Mouse (Mus musculus): ENCODE measurements around the gene Lkaaear1. TPM values are rescaled to one million over a fixed set of nuclear protein-coding genes. Genes with fewer than 3 reads are reported as not detected.

The Lkaaear1 gene
- polyA plus RNA-seq, 2 experiments from 2014 or later: not detected

DNA sequence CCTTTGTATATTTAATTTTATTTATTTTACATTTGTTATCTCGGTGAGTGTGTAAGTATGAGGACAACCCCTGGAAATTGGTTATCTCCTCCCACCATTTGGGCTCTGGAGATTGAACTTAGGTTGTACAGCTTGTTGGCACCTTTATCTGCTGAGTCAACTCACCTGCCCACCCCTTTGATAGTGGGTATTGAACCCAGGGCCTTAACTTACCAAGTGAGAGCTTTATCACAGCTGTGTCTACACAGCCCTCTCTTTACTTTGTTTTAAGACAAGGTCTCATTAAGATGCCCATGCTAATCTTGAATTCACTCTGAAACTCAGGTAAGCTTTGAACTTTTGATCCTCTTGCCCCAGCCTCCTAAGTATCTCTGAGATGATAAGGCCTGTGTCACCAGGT lies 16.3 kb downstream of the Lkaaear1 start:
- no peak for ATAC-seq

DNA sequence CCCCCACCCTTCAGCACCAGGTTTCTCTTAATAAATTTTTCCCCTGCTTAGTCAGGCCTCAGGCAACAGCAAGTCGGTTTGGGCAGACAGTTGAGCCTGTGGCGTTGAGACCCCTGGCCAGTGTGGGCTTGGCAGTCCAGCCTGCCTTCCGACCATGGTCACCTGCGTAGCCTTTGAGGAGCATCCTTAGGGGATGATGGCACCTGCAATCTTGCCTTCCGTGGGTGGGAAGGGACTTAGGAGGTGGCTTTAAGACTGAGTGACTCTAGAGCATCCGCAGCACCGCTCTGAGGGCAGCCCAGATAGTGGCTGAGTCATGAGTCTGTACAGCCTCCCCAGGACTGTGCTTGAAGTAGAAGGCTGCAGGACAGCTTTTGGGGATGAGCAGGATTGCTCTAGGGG lies 17.5 kb downstream of the Lkaaear1 start:
- peak; percentile 58 for ATAC-seq

DNA sequence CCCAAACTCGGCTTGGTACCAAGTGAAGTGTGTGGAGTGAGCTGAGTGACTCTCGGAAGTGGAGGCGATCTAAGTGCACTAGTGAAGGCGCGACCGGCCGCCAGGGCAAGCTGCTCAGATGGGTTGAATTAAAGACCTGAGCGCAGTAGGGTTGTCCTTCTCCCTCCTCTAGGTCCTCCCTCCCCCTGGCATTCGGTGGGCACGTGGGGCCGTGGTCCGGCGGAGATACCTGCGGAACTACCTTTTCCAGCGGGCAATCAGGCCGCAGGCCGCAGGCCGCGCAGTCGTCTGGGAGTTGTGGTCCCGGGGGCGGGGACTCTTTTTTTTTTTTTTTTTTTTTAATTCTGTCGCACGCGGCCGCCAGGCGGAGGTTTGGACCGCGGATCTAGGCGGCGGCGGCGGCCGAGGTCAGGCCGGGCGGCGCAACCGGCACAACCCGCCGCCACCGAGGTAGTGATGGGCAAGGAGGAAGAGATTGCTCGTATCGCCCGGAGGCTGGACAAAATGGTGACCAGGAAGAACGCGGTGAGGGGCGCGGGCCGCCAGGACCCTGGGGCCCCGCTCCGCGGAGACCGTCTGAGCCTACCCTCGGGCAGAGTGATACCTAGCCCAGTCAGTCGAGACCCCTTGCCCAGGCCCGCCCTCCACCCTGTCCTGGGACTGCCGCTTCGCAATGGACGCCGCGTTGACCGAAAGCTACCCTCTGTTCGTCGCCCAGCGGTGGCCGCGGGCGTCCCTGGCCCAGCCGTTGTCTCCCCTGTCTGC lies 18.1 kb downstream of the Lkaaear1 start, which contains the start of gene Tcea2:
TSS of gene Tcea2 (plus strand) at position 360 of the 765 bp plus-strand sequence.
- ATAC-seq: peak; percentile 57

DNA sequence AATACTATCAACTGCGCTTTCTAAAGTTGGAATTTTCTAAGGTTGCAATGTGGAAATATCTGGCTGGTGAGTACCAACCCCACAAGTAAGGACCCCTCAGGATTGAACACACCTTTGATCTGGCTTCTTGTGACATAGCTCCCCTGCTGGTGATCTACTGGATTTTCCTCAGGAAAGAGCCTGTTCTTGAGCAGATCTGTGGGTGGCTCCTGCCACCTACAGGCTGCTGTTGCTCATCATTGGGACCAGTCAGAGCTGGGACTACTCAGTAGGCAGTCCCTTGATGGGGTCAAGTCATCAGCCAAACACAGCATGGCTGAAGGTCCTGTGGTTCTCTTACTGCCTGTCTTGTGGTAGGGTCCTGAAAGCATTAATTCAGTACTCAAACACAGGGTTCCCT lies 19.5 kb downstream of the Lkaaear1 start:
- ATAC-seq: peak; percentile 74

DNA sequence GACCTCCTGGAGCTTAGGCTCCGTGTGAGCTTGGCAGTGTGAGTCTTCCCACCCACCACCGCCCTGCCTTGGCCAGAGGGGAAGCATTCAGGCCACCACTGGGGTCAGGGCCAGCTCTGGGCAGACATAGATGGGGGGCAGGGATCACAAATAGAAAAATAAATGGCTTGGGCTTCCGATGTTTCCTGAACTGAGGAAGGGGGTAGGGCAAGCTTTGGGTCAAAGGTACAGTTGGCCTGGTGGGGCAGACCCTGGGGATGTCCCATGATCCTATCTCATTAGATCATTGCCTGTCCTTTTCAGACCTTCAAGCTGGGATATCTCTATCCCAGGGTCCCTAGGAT lies 20.5 kb downstream of the Lkaaear1 start:
- ATAC-seq: no peak

DNA sequence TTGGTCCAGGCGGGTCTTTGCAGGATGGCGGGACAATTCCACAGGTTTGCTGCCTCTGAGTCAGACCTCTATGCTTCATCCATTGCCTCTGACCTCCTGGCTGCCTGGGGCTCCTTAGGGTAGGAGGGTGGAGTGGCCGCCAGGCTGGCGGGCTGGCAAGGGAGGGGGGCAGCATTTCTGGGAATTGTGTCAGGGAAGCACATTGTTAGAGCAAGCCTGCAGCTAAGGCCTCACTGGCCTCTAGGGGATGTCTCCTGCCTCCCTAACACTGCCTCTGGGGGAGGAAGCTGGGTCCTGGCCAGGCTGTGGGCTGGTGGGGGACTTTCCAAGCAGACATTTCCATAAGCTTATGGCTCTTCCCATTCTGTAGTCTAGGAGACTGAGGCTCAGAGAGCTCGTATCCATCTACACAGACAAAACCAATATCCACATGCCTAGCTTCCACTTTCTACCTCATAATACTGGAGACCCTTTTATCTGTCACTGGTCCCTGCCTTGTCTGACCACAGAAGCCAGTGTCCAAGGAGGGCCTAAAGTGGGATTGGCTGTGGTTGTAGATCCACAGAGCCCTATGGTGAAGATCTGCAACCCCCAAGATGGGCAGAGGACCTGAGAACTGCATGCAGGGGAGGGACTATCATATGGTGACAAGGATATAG lies 21.0 kb downstream of the Lkaaear1 start:
- ATAC-seq: no peak

DNA sequence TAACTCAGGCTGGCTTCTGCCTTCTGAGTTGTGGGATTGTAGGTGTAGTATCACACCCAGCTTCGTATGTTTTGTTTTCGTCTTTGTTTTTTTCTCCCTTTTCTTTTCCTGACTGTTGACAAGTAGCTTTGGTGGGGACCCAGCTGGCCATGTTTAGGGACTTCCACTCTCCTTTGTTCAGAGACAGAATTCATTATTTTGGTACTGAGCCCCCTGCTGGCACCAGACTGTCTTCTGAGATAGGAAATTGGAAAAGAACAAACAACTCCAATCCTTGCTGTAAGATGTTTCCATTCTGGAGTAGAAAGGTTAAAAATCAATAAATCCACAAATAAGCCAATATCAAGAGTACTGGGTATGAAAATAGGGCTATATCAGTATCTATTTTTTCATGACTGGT lies 21.8 kb downstream of the Lkaaear1 start:
- no peak for ATAC-seq

DNA sequence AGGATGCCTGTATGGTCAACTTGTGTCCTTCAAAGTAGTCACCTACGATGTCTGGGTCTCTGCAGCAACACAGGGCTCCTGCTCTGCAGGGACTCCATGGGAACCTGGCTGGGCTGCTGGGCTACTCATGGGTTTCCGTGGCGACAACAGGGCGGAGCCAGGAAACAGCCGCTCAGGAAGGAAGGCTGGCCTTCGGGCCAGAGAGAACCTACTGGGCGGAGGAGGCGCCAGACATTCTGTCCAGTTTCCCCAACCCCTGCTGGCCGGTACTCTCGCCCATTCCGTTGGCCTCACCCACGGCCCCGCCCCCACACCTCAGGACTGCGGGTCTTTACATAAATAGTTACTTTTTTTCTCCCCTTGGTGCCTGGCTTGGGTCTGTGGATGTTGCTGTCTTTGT lies 22.8 kb downstream of the Lkaaear1 start:
- no peak for ATAC-seq

DNA sequence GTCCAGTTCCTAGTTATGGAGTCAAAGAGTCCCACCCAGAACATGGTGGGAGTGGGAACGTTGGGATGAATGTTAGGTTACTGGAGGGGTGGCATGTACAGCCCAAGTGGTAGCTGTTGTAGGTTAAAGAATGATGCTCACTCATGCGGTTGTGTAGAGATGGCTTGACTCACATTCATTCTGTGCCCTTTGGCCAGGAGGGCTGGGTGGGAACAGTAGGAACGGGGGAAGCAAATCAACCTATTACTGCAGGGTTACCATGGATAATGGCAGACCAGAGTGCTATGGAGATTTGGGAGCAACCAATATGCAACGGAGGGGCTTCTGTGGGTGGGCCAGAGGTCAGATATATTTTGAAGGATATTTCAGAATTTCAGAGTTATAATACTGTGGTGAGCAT lies 23.3 kb downstream of the Lkaaear1 start:
- no peak for ATAC-seq

DNA sequence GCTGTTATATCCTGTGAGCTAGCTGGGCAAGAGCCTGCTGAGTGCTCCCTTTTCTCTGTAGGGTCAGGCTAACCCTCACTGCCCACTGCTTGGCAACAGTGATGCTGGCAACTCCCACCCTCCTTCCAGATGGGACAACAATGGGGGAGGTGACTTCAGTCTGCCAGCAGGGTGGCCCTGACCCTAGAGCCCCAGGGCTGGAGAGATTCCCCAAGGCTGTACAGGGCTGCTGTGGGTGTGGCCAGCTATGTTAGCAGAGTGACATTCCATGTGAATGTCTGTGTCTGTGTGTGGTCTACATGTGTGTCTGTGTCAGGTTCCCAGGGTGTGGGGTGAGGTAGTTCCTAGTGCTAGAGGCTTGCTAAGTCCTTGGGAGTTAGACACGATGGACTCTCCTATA lies 24.7 kb downstream of the Lkaaear1 start:
- no peak for ATAC-seq

DNA sequence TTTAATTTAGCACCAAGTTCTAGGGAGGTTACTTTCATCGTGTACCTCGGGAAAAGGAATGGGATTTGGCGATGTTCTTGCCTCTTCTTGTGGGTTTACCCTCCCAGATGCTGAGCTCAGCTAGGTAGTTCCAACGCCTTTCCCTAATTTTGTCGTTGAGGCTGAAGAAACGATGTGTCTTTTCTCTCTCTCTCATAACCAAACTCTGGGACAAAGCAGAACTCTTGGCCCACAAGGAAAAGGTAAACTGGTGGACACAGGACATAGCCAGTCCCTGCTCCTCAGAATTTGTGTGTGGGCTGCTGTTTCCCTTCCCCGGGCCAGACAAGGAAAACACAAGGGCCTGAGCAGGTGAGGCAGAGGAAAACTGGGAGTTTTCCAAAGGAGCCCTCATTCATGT lies 26.3 kb downstream of the Lkaaear1 start:
- ATAC-seq: no peak

DNA sequence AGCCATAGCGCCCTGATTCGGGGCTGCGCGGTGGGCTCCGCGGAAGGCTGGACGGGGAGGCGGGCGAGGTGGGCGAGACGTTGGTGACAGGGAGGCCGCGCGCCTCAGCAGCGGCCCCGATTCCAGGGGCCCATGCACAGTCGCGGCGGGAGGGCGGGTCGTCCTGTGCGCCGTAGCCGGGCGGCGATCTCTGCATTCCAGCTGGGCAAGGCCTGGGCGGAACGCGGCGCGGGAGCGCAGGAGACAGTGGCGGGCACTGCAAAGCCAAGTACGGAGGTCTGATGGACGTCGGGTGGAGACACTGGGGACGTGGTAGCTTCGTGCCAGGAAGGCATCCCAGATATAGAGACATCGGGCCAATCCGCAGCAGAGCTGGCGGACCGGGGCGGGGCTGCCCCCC lies 26.9 kb downstream of the Lkaaear1 start, which contains the start of gene Sox18:
TSS of gene Sox18 (minus strand) at position 315 of the 400 bp plus-strand sequence.
- no peak for ATAC-seq

DNA sequence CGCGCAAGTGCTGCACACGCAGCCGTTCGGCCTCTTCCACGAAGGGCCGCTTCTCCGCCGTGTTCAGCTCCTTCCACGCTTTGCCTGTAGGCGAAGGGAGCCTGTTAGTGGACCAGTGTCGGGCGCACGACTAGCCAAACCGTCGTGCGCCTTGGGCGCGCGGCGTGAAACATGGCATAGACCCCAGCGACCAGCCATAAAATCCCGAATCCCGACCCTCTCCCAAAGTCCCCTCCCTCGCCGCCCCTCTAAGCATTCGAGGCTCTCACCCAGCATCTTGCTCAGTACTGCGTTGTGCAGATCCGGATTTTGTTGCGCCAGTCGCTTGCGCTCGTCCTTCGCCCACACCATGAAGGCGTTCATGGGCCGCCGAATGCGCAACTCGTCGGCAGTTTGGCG lies 27.3 kb downstream of the Lkaaear1 start:
- no peak for ATAC-seq

DNA sequence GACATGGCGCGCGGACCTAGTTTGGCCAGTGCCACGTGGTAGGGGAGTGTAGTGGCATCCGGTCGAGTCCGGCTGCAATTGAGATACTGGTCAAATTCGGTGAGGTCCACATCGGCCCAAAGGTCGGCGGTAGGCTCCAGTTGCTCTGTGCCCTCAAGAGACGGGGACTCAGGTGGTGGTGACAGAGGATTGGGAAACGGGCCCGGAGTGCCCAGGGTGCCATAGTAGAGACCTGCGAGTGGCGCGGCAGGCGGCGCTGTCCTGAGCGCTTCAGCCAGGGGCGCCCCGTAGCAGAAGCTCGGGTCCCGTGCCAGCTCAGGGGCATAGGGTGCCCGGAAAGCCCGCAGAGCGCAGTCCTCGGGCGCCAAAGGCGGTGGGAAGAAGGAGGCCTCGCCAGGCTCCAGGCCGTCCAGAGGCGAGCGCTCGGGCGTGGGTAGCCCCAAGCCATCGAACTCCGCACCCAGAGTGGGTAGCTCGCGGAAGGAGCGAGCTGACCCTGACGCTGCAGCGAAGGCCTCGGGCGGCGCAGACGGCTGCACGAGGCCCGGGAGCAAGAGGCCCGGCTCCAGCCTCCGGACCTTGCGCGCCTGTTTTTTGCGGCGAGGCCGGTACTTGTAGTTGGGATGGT lies 27.8 kb downstream of the Lkaaear1 start:
- no peak for ATAC-seq

DNA sequence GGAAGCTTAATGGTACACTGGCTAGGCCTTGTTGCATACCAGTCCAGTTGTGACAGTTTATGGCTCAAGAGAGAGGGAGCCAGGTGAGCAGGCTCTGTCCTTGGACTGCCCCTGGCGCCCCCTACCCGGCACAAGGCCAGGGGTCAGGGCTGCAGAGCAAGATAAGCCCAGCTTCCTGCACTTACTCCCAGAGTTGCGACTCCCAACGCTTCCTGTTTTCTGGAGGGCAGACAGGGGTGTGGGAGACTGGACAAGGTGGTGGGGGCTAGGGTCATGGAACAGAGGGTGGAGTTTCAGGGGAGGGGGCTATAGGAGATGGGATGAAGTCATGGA lies 35.0 kb downstream of the Lkaaear1 start:
- ATAC-seq: no peak

DNA sequence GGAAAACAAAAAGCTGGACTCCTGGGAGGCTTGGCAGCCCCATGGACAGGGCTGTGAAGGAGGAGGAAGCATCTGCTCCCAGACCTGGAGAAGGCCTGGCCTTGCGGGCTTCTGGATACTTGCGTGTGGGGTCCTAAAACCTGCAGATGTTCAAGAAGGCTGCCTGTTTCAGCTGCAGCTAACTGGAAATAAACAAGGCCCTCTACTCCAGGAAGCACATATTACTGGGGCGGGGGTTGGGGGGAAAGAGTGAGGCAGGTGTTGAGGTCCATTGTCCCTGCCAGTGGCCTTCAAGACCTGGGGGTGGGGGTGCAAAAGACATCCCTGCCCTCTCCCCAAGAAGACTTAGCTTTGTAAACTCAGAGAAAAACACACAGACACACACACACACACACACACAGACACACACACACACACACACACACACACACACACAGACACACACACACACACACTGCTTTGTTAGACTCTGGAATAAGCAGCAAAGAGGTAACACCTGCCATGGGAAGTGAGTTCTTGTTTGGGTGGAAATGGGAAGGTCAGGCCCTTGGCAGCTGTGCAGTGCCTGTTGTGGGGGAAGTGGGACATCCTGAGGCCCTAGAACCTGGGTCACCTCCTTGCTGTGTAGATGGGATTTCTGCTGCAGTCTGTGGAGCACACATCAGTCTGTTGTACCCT lies 35.5 kb downstream of the Lkaaear1 start:
- no peak for ATAC-seq

DNA sequence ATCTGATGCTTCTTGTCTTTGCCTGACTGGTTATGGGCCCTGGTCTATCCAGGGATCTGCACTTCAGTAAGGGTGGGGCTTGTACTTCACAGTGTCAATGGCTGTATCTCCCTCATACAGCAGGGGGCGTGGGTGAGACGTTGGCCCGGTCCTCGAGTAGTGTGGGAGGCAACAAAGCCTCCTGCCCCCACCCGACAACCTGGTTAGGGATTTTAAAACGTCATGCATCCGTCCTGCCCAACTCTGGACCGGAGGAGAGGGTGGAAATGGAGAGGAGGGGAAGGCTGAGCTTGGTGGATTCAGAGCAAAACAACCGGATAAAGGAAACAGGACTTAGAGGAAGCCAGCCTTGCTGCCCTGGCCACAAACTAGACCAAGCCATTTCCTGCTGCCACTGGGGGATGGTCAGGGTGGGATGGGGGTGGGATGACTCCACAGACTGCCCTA lies 38.6 kb downstream of the Lkaaear1 start:
- ATAC-seq: peak; percentile 89

DNA sequence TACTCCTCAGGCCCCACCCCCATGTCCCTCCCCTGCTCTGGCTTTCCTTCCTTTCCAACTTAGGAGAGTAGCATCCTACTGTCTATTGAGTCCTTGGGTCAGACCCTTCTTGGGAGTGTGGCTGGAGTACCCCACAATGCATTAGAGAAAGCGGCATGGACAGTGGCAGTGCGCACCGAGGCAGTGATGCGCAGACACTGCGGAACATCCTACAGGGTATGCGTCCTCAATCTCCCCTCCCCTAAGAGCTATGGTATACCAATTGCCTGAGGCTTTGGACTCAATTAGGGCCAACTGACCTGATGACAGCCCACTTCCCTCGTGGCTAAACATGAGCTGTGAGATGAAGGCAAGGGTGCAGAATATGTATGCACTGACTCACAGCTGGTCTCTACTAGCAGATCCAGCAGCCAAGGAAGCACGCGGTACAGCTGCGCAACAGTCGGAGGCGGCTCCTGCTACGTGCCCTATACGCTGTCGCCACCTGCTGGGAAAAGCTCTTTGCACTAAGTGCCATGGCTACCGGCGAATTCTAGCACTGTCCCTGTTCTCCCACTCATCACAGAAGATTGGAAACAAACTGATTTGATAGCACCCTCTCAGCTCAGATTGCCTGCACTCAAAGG lies 39.2 kb downstream of the Lkaaear1 start:
- ATAC-seq: peak; percentile 48

DNA sequence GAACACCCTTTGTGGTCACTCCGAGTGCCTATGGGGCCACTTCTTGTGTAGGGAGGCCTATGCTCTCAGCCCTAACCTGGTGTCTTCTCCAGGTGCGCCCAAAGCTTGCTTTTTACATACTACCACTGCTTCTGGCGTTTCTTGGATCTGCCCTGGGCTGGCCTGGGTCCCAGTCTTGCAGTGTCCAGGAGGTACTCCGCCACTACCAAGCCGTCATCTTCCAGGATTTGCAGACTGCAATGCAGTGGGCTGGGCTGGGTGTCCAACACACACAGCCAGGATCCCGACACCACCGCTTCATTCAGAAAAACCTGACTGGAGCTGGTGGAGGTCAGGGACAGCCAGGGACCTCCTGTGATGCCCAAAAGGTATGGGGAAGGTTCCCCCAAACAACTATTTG lies 39.7 kb downstream of the Lkaaear1 start:
- no peak for ATAC-seq

DNA sequence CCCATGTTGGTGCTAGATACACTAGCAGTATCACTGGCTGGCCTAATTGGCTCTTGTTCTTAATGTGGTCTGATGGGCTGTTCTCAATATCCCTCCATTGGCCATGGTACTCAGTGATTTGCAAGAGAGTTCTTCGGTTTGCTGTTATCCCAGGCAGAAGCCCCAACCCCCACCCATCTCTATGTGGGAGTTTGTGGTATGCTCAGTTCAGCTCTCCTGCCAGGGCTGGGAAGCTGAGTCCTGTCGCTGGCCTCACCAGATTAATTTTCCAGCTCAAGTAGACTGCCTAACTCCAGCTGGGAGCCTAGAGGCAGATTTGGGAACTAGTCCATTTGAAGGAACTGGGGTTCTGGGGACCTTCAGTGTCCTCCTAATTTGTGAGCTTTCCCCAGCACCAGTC lies 40.8 kb downstream of the Lkaaear1 start:
- no peak for ATAC-seq

DNA sequence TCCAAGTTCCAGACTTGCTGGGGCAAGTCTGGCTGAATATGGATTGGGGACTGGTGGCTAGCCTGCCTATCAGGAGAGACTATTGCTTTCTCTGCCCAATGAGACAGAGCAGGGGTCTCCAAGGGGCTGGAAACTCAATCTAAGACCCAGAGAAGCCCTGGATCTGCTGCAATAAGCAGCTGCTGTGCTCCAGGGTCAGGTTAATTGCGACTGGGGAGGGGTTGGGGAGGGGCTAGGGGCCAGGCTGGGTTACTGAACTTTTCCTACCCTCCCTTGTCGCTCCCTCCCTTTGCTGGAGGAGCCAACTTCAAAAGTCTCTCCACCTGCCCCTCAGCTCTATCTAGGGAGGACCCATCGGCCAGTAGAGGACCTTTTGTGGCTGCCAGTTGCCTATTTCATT lies 41.5 kb downstream of the Lkaaear1 start, which contains the start of gene Gm29797:
TSS of gene Gm29797 (plus strand) at position 301 of the 400 bp plus-strand sequence.
- no peak for ATAC-seq

DNA sequence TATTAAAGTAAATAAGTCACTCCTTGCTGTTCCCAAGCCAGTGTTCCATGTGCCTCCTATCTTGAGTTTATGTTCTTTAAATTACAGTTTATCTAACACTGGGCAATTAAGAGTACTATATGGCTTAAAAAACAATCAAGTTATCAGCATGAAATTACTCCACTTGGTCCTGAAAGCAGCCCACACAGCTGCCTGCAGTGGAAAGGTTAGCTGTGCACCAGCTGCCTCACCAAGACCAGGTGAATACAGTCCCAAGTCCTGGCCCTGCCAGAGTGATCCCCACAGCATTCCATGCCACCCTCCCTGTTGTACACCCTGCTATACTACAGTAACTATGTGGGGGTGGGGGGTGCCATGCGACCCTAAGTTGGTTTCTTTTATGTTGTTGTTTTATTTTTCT lies 44.7 kb downstream of the Lkaaear1 start:
- no peak for ATAC-seq

DNA sequence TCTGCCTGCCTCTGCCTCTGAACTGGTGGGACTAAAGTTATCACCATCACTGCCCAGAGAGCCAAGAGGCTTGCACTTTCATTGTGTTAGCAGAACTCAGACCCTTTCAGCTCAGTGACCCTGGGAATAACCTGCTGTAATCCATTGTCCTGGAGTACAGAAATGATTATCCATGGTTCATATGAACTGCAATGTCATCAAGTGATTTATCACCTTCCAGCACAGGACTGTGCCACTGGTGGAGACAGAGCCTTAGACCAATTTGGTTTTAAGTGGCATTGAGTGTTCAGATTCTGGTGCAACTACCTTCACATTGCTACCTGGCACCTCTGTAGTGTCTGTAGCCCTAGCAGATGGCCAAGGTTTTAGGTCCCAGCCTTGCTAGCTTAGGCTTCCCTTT lies 45.2 kb downstream of the Lkaaear1 start:
- ATAC-seq: no peak
